Mouse (Mus musculus): ENCODE measurements at regions not wholly inside any gene's neighbourhood (a gene's known extent, or its start where the extent isn't known, plus 50 kb on each side); places are given as distances from the start of the nearest gene placed in this dataset.

DNA sequence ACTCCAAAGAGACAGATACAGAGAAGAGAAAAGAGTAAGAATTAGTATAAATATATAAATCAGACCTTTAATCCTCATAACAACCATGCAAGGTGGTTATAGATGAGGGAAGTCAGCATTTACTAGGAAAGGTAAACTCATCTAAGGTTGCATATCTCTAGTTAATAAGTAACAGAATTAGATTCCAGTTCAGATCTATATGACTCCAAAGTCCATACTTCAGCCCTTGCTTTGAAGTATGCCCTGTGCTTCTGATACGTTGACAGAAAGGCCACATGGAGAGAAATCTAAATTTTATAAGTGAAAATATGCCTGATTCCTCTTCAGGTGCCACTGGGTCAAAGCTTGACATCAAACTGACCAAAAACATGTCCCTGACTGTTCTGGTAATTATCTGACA lies 414.7 kb upstream of the Acvr2a start:
- TF ChIP-seq POLR2A (IDR thresholded peaks at IDR 0.05; ENCODE audit: borderline replicate concordance, insufficient read depth, low read length) (no peak), CTCF (IDR thresholded peaks at IDR 0.05; ENCODE audit: borderline replicate concordance, insufficient read depth, low read depth, low read length) (no peak)
